ENCODE assay signal across 26 mouse cellular contexts in genomic region chr7:80352920-80353319, GRCm38 (mm10). TPM values are rescaled to one million over a fixed set of nuclear protein-coding genes. Genes with fewer than 3 reads are reported as not detected.
DNase-seq lines count a peak whose midpoint lies in the region; ATAC-seq lines count a peak whose summit lies in the region.
"Had no signal": no experiment of that assay in that cellular context is flagged by ENCODE, and none has a peak within 500 bp of the region (broad histone marks: within the 10 kb centered on the region; RNA-seq: fewer than 3 reads in every experiment).

No protein-coding gene starts in this region.

- H3K27me3 ChIP-seq in midbrain, embryonic 12.5 days = no peaks in the 10 kb centered on the region
- no peaks in the 10 kb centered on the region for H3K27me3 ChIP-seq in midbrain, embryonic 10.5 days (ENCODE audit: low read depth, poor library complexity, severe bottlenecking)
- H3K27me3 ChIP-seq in heart, embryonic 11.5 days (ENCODE audit: control insufficient read depth, insufficient read depth, low read length) = no peaks in the 10 kb centered on the region
- H3K27me3 ChIP-seq: CH12.LX; forebrain, embryonic 13.5 days; heart, embryonic 13.5 days; hindbrain, embryonic 12.5 days; hindbrain, embryonic 15.5 days; intestine, embryonic 15.5 days; Patski had no signal

- ATAC-seq in midbrain, embryonic 12.5 days (ENCODE audit: low FRiP score, low read depth) = no peak
- no peak for ATAC-seq in heart, embryonic 11.5 days (replicated peaks; ENCODE audit: insufficient number of reproducible peaks, low FRiP score, low TSS enrichment)
- ATAC-seq: forebrain, embryonic 13.5 days; forebrain, embryonic 16.5 days; intestine, embryonic 15.5 days; Patski had no signal

- no peak overlapping the region for H3K4me3 ChIP-seq in midbrain, embryonic 12.5 days
- H3K4me3 ChIP-seq in midbrain, embryonic 10.5 days = no peak overlapping the region
- H3K4me3 ChIP-seq in heart, embryonic 11.5 days (ENCODE audit: low read depth, low read length) = no peak overlapping the region
- H3K4me3 ChIP-seq: forebrain, embryonic 10.5 days; forebrain, embryonic 13.5 days; heart, embryonic 13.5 days; hindbrain, embryonic 12.5 days; hindbrain, embryonic 15.5 days; intestine, embryonic 15.5 days had no signal

- 95% methylated on average over 8 of the region's 8 CpGs for WGBS in midbrain, embryonic 12.5 days
- WGBS in midbrain, embryonic 10.5 days = 92% methylated on average over 8 of the region's 8 CpGs
- 86% methylated on average over 8 of the region's 8 CpGs for WGBS in heart, embryonic 11.5 days (ENCODE audit: insufficient replicate concordance)

- H3K4me1 ChIP-seq in midbrain, embryonic 12.5 days = peaks cover 12% of the 10 kb centered on the region
- H3K4me1 ChIP-seq in midbrain, embryonic 10.5 days = peaks cover 21% of the 10 kb centered on the region
- H3K4me1 ChIP-seq in heart, embryonic 11.5 days (ENCODE audit: control insufficient read depth, insufficient read depth, low read length) = no peaks in the 10 kb centered on the region; the same call in 1 of the 2 replicates
- H3K4me1 ChIP-seq: hindbrain, embryonic 15.5 days had no signal

- no peaks in the 10 kb centered on the region for H3K9me3 ChIP-seq in midbrain, embryonic 12.5 days
- no peaks in the 10 kb centered on the region for H3K9me3 ChIP-seq in midbrain, embryonic 10.5 days (replicated peaks)
- H3K9me3 ChIP-seq in heart, embryonic 11.5 days (replicated peaks; ENCODE audit: control insufficient read depth, low read length) = no peaks in the 10 kb centered on the region
- H3K9me3 ChIP-seq: forebrain, embryonic 10.5 days; forebrain, embryonic 13.5 days; G1E; heart, embryonic 13.5 days; hindbrain, embryonic 12.5 days; hindbrain, embryonic 15.5 days; intestine, embryonic 15.5 days had no signal

- peaks cover 70% of the 10 kb centered on the region for H3K36me3 ChIP-seq in midbrain, embryonic 12.5 days
- H3K36me3 ChIP-seq in midbrain, embryonic 10.5 days = peaks cover 74% of the 10 kb centered on the region
- peaks cover 16% of the 10 kb centered on the region for H3K36me3 ChIP-seq in heart, embryonic 11.5 days (ENCODE audit: control insufficient read depth, insufficient read depth, low read length)

- no peak overlapping the region for H3K4me2 ChIP-seq in midbrain, embryonic 12.5 days (replicated peaks)
- no peak overlapping the region for H3K4me2 ChIP-seq in heart, embryonic 11.5 days
- H3K4me2 ChIP-seq: forebrain, embryonic 13.5 days; heart, embryonic 13.5 days; hindbrain, embryonic 12.5 days; hindbrain, embryonic 15.5 days; intestine, embryonic 15.5 days had no signal

- H3K9ac ChIP-seq in midbrain, embryonic 12.5 days (replicated peaks) = 0 out of 2 replicates have a peak overlapping the region, but pooled peaks have one; percentile 13
- no peak overlapping the region for H3K9ac ChIP-seq in heart, embryonic 11.5 days (ENCODE audit: low read depth, low read length)
- H3K9ac ChIP-seq: forebrain, embryonic 13.5 days; heart, embryonic 13.5 days; hindbrain, embryonic 12.5 days; hindbrain, embryonic 15.5 days; intestine, embryonic 15.5 days had no signal

- DNase-seq in adrenal gland, postnatal 14 days = peak; percentile 55
- no peak for DNase-seq in adrenal gland, postnatal 25 days
- DNase-seq in midbrain, embryonic 10.5 days (ENCODE audit: low spot score) = no peak
- peak; percentile 57 for DNase-seq in gastrocnemius, postnatal 14 days
- DNase-seq in skeletal muscle tissue, adult 2 months (ENCODE audit: low read depth, low spot score) = peak; percentile 90
- DNase-seq in heart, postnatal 14 days = no peak
- DNase-seq: adrenal gland, adult 8-10 months; B cell, adult 2 months; cerebellum, adult 18-20 months; cerebellum, adult 9-10 months; cerebellum, postnatal 14 days; heart, adult 18-20 months; kidney, adult 11 months; kidney, adult 8-10 months had no signal

- H3K27ac ChIP-seq in midbrain, embryonic 12.5 days (replicated peaks) = no peak overlapping the region
- H3K27ac ChIP-seq in midbrain, embryonic 10.5 days (replicated peaks) = no peak overlapping the region
- H3K27ac ChIP-seq in heart, embryonic 11.5 days (ENCODE audit: low read depth, low read length) = no peak overlapping the region
- H3K27ac ChIP-seq: forebrain, embryonic 10.5 days; forebrain, embryonic 13.5 days; heart, embryonic 13.5 days; hindbrain, embryonic 12.5 days; hindbrain, embryonic 15.5 days; intestine, embryonic 15.5 days had no signal

- intact Hi-C loops in gastrocnemius, postnatal 14 days (cut with DNase I; ENCODE audit: low total_unique reads) = no loop called here
- intact Hi-C loops in heart, postnatal 14 days (cut with DNase I) = no loop called here

RNA-seq across cellular contexts. Expression of gene Hddc3, which starts 10.0 kb away (rescaled TPM):
- 35.1 and 44.2 TPM in 2 replicates for total RNA-seq in adrenal gland, postnatal 14 days (2021)
- 32.8 and 37.9 TPM in 2 replicates for total RNA-seq in adrenal gland, postnatal 25 days (2021)
- 24.3 and 24.8 TPM in 2 replicates for polyA plus RNA-seq in midbrain, embryonic 12.5 days (2016; fragmentation: Nextera tagmentation; extraction: Ambion mirVana)
- 24.8 and 24.9 TPM in 2 replicates for polyA plus RNA-seq in midbrain, embryonic 10.5 days (2016; fragmentation: Nextera tagmentation; extraction: Ambion mirVana)
- 10 to 100 TPM; 34.3 to 37.2 TPM for total RNA-seq in gastrocnemius, postnatal 14 days (2021)
- 10 to 100 TPM; 29.7 to 31.3 TPM for total RNA-seq in heart, postnatal 14 days (2021)
- 13.3 and 15.7 TPM in 2 replicates for polyA plus RNA-seq in heart, embryonic 11.5 days (2014; fragmentation: Nextera tagmentation; extraction: Ambion mirVana)

RNA-seq across cellular contexts. Expression of gene Unc45a, which starts 12.1 kb away (rescaled TPM):
- total RNA-seq in adrenal gland, postnatal 14 days (2021) = 52.5 and 59.0 TPM in 2 replicates
- total RNA-seq in adrenal gland, postnatal 25 days (2021) = 47.0 and 49.5 TPM in 2 replicates
- 51.4 and 54.9 TPM in 2 replicates for polyA plus RNA-seq in midbrain, embryonic 12.5 days (2016; fragmentation: Nextera tagmentation; extraction: Ambion mirVana)
- polyA plus RNA-seq in midbrain, embryonic 10.5 days (2016; fragmentation: Nextera tagmentation; extraction: Ambion mirVana) = 42.3 and 46.7 TPM in 2 replicates
- total RNA-seq in gastrocnemius, postnatal 14 days (2021) = 10 to 100 TPM; 11.7 to 12.1 TPM
- total RNA-seq in heart, postnatal 14 days (2021) = 10 to 100 TPM; 17.9 to 19.2 TPM
- polyA plus RNA-seq in heart, embryonic 11.5 days (2014; fragmentation: Nextera tagmentation; extraction: Ambion mirVana) = 11.3 and 15.6 TPM in 2 replicates

RNA-seq across cellular contexts. Expression of gene Man2a2, which starts 18.3 kb away (rescaled TPM):
- total RNA-seq in adrenal gland, postnatal 14 days (2021) = 61.4 and 82.8 TPM in 2 replicates
- total RNA-seq in adrenal gland, postnatal 25 days (2021) = 92.6 and 109 TPM in 2 replicates
- 23.1 and 26.0 TPM in 2 replicates for polyA plus RNA-seq in midbrain, embryonic 12.5 days (2016; fragmentation: Nextera tagmentation; extraction: Ambion mirVana)
- 15.7 and 18.4 TPM in 2 replicates for polyA plus RNA-seq in midbrain, embryonic 10.5 days (2016; fragmentation: Nextera tagmentation; extraction: Ambion mirVana)
- 10 to 100 TPM; 96.8 to 97.0 TPM for total RNA-seq in gastrocnemius, postnatal 14 days (2021)
- total RNA-seq in heart, postnatal 14 days (2021) = 10 to 100 TPM; 68.8 to 69.3 TPM
- 12.3 and 12.7 TPM in 2 replicates for polyA plus RNA-seq in heart, embryonic 11.5 days (2014; fragmentation: Nextera tagmentation; extraction: Ambion mirVana)

RNA-seq across cellular contexts. Expression of gene Rccd1, which starts 28.7 kb away (rescaled TPM):
- total RNA-seq in adrenal gland, postnatal 14 days (2021) = 6.6 and 10.3 TPM in 2 replicates
- total RNA-seq in adrenal gland, postnatal 25 days (2021) = 15.4 and 19.1 TPM in 2 replicates
- 14.2 and 16.2 TPM in 2 replicates for polyA plus RNA-seq in midbrain, embryonic 12.5 days (2016; fragmentation: Nextera tagmentation; extraction: Ambion mirVana)
- 12.6 and 13.4 TPM in 2 replicates for polyA plus RNA-seq in midbrain, embryonic 10.5 days (2016; fragmentation: Nextera tagmentation; extraction: Ambion mirVana)
- 1 to 10 TPM; 7.5 to 9.6 TPM for total RNA-seq in gastrocnemius, postnatal 14 days (2021)
- total RNA-seq in heart, postnatal 14 days (2021) = 1 to 10 TPM; 6.8 to 7.6 TPM
- 8.9 and 9.0 TPM in 2 replicates for polyA plus RNA-seq in heart, embryonic 11.5 days (2014; fragmentation: Nextera tagmentation; extraction: Ambion mirVana)

RNA-seq across cellular contexts. Expression of gene Fes, which starts 34.8 kb away (rescaled TPM):
- 12.8 and 13.0 TPM in 2 replicates for total RNA-seq in adrenal gland, postnatal 14 days (2021)
- 10.0 and 12.0 TPM in 2 replicates for total RNA-seq in adrenal gland, postnatal 25 days (2021)
- 7.1 and 11.3 TPM in 2 replicates for polyA plus RNA-seq in midbrain, embryonic 12.5 days (2016; fragmentation: Nextera tagmentation; extraction: Ambion mirVana)
- 9.1 and 11.8 TPM in 2 replicates for polyA plus RNA-seq in midbrain, embryonic 10.5 days (2016; fragmentation: Nextera tagmentation; extraction: Ambion mirVana)
- total RNA-seq in gastrocnemius, postnatal 14 days (2021) = 1 to 10 TPM; 5.7 to 7.6 TPM
- total RNA-seq in heart, postnatal 14 days (2021) = 10 to 100 TPM; 16.7 to 18.2 TPM
- polyA plus RNA-seq in heart, embryonic 11.5 days (2014; fragmentation: Nextera tagmentation; extraction: Ambion mirVana) = 4.7 and 7.1 TPM in 2 replicates

Comparison
In these comparisons a context has a peak if more than half of its experiments do, and no peak if none do; other contexts are left out.
1. DNase-seq: peak in adrenal gland, postnatal 14 days (single experiment), gastrocnemius, postnatal 14 days (single experiment) and skeletal muscle tissue, adult 2 months (single experiment); none in adrenal gland, postnatal 25 days (single experiment), midbrain, embryonic 10.5 days (single experiment) and heart, postnatal 14 days (0 of 2).